Mouse (Mus musculus) kidney, postnatal 0 days (tissue): ENCODE results near the gene Xpnpep1. TPM values are rescaled to one million over a fixed set of nuclear protein-coding genes. Genes with fewer than 3 reads are reported as not detected.

ENCODE experiments used
- ATAC-seq: fragments of 200-750 bp; cut with Nextera tagmentation; replicated peaks from 2 replicates; pipeline ENCODE4 v1.8.0; 2017; ENCODE audit warnings: low read depth, moderate number of reproducible peaks, moderate TSS enrichment, moderate library complexity; ENCODE audit not compliant: low FRiP score
- DNase-seq: peaks from one replicate; pipeline ENCODE4 v3.0.0-alpha.2; 2016; ENCODE audit warnings: low spot score
- H3K27ac ChIP-seq: fragments of 300-500 bp; sonication (generic); 2 replicates; pipeline ENCODE4 v1.5.1; 2014; ENCODE audit warnings: mild to moderate bottlenecking
- H3K27me3 ChIP-seq: fragments of 300-500 bp; sonication (generic); 2 replicates; pipeline ENCODE4 v1.6.1; 2014; ENCODE audit warnings: low read length, mixed read lengths; ENCODE audit not compliant: insufficient read depth
- H3K36me3 ChIP-seq: fragments of 300-500 bp; sonication (generic); 2 replicates; pipeline ENCODE4 v1.6.1; 2014; ENCODE audit warnings: low read length, mixed read lengths; ENCODE audit not compliant: insufficient read depth
- H3K4me1 ChIP-seq: fragments of 300-500 bp; sonication (generic); replicated peaks from 2 replicates; pipeline ENCODE4 v1.6.1; 2014; ENCODE audit warnings: antibody characterized with exemption, low read length, mixed read lengths; ENCODE audit not compliant: insufficient read depth
- H3K4me2 ChIP-seq: fragments of 300-500 bp; sonication (generic); 2 replicates; pipeline ENCODE4 v1.6.1; 2014; ENCODE audit warnings: mild to moderate bottlenecking, low read length, moderate library complexity, mixed read lengths
- H3K4me3 ChIP-seq: fragments of 300-500 bp; sonication (generic); replicated peaks from 2 replicates; pipeline ENCODE4 v1.5.1; 2014; ENCODE audit warnings: low read depth, low read length
- H3K9ac ChIP-seq: fragments of 300-500 bp; sonication (generic); 2 replicates; pipeline ENCODE4 v1.6.1; 2014; ENCODE audit warnings: low read depth, low read length
- H3K9me3 ChIP-seq: fragments of 300-500 bp; sonication (generic); replicated peaks from 2 replicates; pipeline ENCODE4 v1.6.1; 2016; ENCODE audit warnings: low read length, inconsistent platforms, mixed read lengths
- CTCF ChIP-seq: IDR thresholded peaks from 2 replicates; pipeline ENCODE4 v1.5.1; 2016; ENCODE audit warnings: antibody characterized with exemption, low read depth, mild to moderate bottlenecking, moderate library complexity
- WGBS: fragments of 180-500 bp; shearing (Covaris S2); extraction: QIAGEN DNeasy Blood & Tissue Kit; methylation state at CpG from one replicate; pipeline ENCODE4 v1.1.7; 2014; 5-methylcytosine and 5-hydroxymethylcytosine counted together
- polyA plus RNA-seq: library from polyadenylated mRNA; unstranded; fragments of >200 nt; fragmentation: Nextera tagmentation; extraction: Ambion mirVana; gene quantifications from 2 replicates; pipeline ENCODE4 v1.2.1, GENCODE M21; 2015

Gene Xpnpep1
- polyA plus RNA-seq, 1 experiment from 2014 or later: 147 TPM

GRCm38 (mm10) chr19:53039090-53039489, 924 bp downstream of the Xpnpep1 start:
- Histone ChIP-seq H3K4me3 (peak overlapping the region; percentile 87; the same call in 1 of the 2 replicates), H3K4me1 (peaks cover 15% of the 10 kb centered on the region), H3K4me2 (peak overlapping the region; percentile 47), H3K27me3 (no peaks in the 10 kb centered on the region), H3K36me3 (no peaks in the 10 kb centered on the region), H3K9ac (no peak overlapping the region), H3K27ac (peak overlapping the region; percentile 61), H3K9me3 (no peaks in the 10 kb centered on the region)
- no peak for TF ChIP-seq CTCF
- ATAC-seq (no peak), DNase-seq (no peak)
- WGBS: 41% methylated on average over 11 of the region's 11 CpGs

GRCm38 (mm10) chr19:53038435-53038938, 1.5 kb downstream of the Xpnpep1 start:
- peaks cover 15% of the 10 kb centered on the region for H3K4me1 ChIP-seq
- peak overlapping the region; percentile 93 for H3K27ac ChIP-seq
- ATAC-seq: peak; percentile 98
- DNase-seq: peak; percentile 99
- H3K4me3 ChIP-seq: peak overlapping the region; percentile 87
- no peaks in the 10 kb centered on the region for H3K9me3 ChIP-seq
- peak overlapping the region; percentile 94 for H3K9ac ChIP-seq
- no peaks in the 10 kb centered on the region for H3K36me3 ChIP-seq
- H3K27me3 ChIP-seq: no peaks in the 10 kb centered on the region
- TF ChIP-seq CTCF: no peak
- WGBS: under 1% methylated on average over 39 of the region's 39 CpGs
- peak overlapping the region; percentile 81 for H3K4me2 ChIP-seq

- Histone ChIP-seq H3K9ac (peak overlapping the region; percentile 94), H3K4me3 (peak overlapping the region; percentile 87), H3K27ac (peak overlapping the region; percentile 93), H3K27me3 (no peaks in the 10 kb centered on the region), H3K9me3 (no peaks in the 10 kb centered on the region), H3K4me2 (peak overlapping the region; percentile 81), H3K4me1 (peaks cover 15% of the 10 kb centered on the region), H3K36me3 (no peaks in the 10 kb centered on the region)
- ATAC-seq (peak; percentile 65), DNase-seq (peak; percentile 53)
- no peak for TF ChIP-seq CTCF
- WGBS: 0% methylated on average over 25 of the region's 28 CpGs
These were observed 2.0 kb downstream of the Xpnpep1 start for GRCm38 (mm10) chr19:53037925-53038419.

- 86% methylated on average over 10 of the region's 10 CpGs for WGBS
- H3K4me3 ChIP-seq: no peak overlapping the region
- H3K9ac ChIP-seq: no peak overlapping the region
- no peak for ATAC-seq
- no peak for DNase-seq
- H3K27me3 ChIP-seq: no peaks in the 10 kb centered on the region
- no peak overlapping the region for H3K27ac ChIP-seq
- no peaks in the 10 kb centered on the region for H3K9me3 ChIP-seq
- no peak overlapping the region for H3K4me2 ChIP-seq
- peaks cover 8% of the 10 kb centered on the region; the same call in 1 of the 2 replicates for H3K4me1 ChIP-seq
- no peak for TF ChIP-seq CTCF
- H3K36me3 ChIP-seq: peaks cover 6% of the 10 kb centered on the region; the same call in 1 of the 2 replicates
These were observed 6.7 kb downstream of the Xpnpep1 start for GRCm38 (mm10) chr19:53033159-53033943.

GRCm38 (mm10) chr19:53032647-53033046, 7.4 kb downstream of the Xpnpep1 start:
- 74% methylated on average over 3 of the region's 3 CpGs for WGBS
- Histone ChIP-seq H3K27ac (no peak overlapping the region), H3K9ac (no peak overlapping the region), H3K4me1 (peaks cover 6% of the 10 kb centered on the region; the same call in 1 of the 2 replicates), H3K4me3 (no peak overlapping the region), H3K27me3 (no peaks in the 10 kb centered on the region), H3K4me2 (no peak overlapping the region), H3K36me3 (peaks cover 6% of the 10 kb centered on the region; the same call in 1 of the 2 replicates), H3K9me3 (no peaks in the 10 kb centered on the region)
- no peak for TF ChIP-seq CTCF
- DNase-seq: no peak
- no peak; the same call in 1 of the 2 replicates for ATAC-seq

- ATAC-seq: no peak
- Histone ChIP-seq H3K4me1 (no peaks in the 10 kb centered on the region), H3K4me3 (no peak overlapping the region)
These were observed 8.1 kb downstream of the Xpnpep1 start for GRCm38 (mm10) chr19:53031957-53032371.

More at GRCm38 (mm10) chr19:53031957-53032371, 8.1 kb downstream of the Xpnpep1 start:
- DNase-seq: no peak
- no peak for TF ChIP-seq CTCF
- Histone ChIP-seq H3K27ac (no peak overlapping the region), H3K27me3 (no peaks in the 10 kb centered on the region), H3K9me3 (no peaks in the 10 kb centered on the region), H3K9ac (no peak overlapping the region), H3K36me3 (peaks cover 6% of the 10 kb centered on the region; the same call in 1 of the 2 replicates), H3K4me2 (no peak overlapping the region)
- WGBS: 66% methylated on average over 7 of the region's 8 CpGs
